Mouse (Mus musculus) testis, postnatal 14 days (tissue): ENCODE data around the gene Mllt3.

Source experiments
- DNase-seq: peaks from one replicate; pipeline ENCODE4 v3.0.0; 2021; ENCODE audit warnings: low spot score

The Mllt3 gene

DNA sequence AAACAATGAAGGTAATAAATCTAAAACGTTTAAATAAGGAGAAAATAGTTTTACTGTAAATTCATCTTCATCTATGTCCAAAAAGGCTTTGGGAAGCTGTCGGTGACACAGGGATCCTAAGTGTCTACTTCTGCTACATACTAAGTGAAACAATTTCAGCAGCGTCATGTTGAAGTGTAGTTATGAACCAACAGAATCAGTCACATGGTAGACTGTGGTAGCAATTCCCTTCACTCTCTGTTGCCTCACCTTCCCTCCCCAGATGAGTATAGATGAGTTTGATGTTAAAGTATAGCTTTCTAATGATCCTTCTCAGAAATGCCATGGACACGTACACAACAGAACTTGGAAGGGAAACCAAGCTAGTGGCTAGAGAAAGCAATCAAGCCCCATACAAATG lies 79.9 kb downstream of the Mllt3 start:
- DNase-seq = no peak

- DNase-seq = no peak
Observed at GRCm38 (mm10) chr4:87949451-87949850, 83.7 kb downstream of the Mllt3 start.

- DNase-seq = no peak
Observed at GRCm38 (mm10) chr4:87944320-87944719, 88.8 kb downstream of the Mllt3 start.

DNA sequence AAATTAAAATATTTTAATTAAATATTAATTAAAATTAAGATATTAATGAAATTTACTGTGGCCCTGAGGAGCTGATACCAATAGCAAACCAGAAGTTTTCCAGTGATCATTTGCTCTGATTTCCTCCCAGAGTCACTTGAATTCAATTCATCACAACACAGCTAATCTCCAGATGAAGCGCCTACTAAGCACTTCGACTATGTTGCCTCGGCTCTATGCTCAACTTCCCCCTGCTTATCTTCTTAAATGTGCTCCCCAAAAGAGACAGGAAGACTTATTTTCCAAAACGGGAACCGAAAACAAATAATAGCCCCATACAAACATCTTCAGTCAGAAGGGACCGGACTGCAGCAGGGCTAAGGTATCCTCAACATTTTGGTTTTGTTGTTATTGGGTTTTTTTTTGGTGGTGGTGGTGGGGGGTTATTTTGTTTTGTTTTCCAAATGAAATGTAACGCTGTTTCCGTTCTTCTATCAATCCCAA lies 90.2 kb downstream of the Mllt3 start:
- DNase-seq = no peak

GRCm38 (mm10) chr4:87939474-87940154 lies 93.5 kb downstream of the Mllt3 start:
- DNase-seq = no peak

DNA sequence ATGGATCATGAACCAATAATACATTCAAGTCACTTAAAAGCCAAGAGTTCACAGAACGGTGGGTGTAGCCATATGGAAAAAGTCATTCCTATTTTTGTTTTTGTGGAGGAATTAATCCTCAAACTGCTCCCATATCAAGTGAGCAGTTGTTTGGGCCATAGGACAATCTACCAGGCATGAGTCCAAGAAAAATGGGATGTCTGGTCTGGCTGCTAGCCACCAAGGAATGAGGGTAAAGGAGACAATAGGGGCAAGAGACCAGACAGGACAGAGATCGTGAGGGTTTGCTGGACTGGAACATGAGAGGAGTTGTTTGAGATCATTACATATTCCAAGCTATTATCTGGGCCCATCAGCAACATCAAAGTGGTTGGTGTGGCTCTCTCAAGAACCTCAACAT lies 96.8 kb downstream of the Mllt3 start:
- no peak for DNase-seq

GRCm38 (mm10) chr4:87933701-87934337 lies 99.3 kb downstream of the Mllt3 start:
- no peak for DNase-seq

DNA sequence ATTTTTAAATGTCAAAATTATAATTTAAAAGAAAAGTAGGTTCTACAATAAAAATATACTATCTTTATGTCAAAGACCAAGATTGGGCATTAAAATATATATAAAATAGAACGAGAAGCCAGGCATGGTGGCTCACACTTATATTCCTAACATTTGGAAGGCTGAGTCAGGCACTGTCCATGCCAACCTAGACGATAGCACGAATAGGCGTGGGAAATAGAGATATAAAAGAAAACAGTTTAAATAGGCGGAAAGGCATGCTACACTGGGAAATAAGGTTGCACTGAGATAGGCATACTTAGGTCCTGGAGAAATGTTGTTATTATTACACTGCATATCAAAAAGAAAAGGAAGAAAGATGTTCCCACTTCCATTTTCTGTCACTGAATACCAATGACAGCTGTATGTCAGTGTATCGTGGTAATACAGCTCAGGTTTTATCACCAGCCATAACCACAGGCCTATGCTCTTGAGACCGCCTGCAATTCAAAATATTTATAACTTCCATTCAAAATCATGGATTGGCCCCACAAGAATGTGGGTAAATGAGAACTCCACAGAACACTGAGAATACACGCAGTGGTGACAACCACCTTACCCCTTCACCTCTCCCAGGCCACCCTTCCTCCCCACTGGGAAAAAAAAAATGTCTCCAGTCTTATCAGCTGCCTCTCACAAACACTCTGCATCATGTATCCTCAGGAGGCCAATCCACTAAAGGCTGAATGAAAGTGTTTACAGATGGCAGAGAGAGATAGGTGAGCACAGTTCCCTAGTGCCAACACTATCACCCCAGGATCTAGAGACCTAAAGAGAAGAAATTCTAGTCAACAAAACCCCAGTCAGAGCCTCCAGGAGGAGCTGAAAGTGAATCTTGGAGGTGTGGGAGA lies 102.6 kb downstream of the Mllt3 start:
- no peak for DNase-seq

GRCm38 (mm10) chr4:87928603-87929199 lies 104.5 kb downstream of the Mllt3 start:
- no peak for DNase-seq

DNA sequence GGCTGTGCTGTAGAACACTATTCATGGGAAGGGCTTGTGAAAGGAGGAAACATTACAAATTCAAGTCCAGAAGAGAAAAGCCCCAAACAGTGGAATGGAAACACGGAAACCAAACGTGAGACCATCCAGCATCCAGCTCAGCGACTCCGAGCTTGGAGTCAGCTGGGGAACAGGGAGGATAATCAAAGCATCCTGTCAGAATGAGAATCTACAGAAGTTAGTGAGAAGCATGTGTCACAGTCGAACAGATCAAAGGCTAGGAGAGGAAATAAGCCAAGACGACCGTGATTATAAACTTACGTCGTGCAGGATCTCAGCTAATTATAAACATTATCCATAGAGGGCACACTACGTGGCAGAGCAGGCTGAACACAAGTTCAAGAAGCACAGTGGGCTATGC lies 105.8 kb downstream of the Mllt3 start:
- no peak for DNase-seq

DNA sequence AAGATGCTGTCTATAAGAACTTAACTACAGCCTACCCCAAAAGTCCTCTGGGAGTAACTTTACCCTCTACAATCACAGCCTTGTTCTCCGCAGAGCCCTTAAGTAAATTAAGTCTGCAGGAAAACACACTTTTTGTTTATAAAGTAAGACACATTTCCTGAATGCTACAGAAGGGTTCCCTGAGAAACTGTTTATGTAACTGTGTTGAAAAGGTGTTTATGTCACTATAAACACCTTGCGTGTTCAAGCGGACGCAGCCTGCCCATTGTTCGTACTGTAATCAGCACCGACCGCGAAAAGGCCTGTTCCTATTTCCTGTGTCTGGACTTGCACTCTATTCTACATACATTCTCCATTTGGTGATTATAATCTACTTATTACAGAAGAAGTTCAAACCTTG lies 112.5 kb downstream of the Mllt3 start:
- DNase-seq = no peak

- DNase-seq = no peak
Observed at GRCm38 (mm10) chr4:87911172-87911994, 121.8 kb downstream of the Mllt3 start.

GRCm38 (mm10) chr4:87905149-87905771 lies 127.9 kb downstream of the Mllt3 start:
- DNase-seq = no peak

DNA sequence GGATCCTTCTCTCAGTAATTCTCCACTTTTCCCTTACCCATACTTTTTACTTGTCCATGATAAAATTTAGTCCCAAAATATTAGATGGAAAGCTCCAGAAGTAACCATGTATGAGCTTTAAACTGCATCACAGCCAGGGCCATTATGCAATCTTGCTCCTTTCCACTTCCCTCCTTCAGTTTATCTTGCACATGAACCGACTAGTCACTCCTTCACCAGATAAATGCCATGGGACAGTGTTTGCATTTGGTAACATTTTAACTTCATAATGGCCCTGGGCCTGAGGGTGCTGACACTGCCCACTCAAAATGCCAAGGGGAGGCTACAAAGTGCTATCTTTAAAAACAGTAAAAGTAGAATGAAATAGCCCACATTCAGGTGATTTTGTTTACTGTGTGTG lies 128.4 kb downstream of the Mllt3 start:
- no peak for DNase-seq

DNA sequence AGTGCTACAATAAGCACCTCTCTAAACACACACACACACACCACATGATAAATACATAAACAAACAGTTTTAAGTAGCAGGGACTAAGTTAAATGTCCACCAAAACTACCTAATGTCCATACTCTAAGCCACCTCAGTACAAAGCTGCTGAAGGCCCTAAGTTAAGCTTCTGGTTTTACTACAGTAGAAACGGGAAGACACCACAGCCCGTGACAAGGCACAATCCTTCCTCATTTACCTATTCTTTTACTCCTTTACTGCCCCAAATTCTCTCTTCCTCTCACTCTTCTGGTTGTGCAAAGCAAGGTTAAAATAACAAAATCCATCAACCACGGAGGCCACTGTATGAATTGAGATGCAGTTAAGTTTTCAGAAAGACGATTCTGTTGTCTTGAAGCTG lies 130.6 kb downstream of the Mllt3 start:
- no peak for DNase-seq

DNA sequence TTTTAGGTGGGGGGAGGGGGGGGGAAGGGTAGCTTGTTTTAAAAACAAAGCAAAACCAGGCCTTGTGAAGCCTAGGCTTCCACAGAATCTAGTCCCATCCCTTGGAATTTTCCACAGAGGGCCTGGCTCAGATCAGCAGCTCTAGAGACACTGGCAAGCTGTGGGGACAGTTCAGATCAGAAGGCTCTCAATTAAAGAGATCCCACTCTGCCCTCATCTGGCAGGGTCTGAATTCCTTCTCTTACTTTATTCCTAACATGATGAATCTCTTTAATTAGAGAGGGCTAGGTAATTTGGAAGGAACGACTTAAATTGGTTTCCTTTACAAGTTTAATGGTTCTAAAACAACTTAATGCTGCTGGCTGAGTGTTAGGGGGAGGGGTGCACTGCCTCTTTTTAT lies 132.0 kb downstream of the Mllt3 start:
- no peak for DNase-seq

DNA sequence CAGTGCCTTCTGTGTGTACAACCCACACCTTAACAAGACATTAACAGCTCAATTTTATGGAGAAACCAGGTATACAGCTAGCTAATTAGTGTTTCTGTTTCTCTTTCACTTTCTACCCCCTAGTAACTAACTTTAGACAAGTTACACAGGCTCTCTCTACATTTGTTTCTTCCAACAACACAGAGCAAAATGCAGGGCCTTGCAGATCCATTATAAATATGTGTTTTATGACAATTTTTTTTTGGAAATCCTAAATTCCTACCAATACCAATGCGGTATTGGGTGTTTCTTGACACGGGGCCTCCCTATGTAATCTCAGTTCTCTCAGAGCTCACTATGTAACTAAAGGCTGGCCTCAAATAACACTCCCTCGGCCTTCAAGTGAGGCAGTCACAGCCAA lies 139.7 kb downstream of the Mllt3 start:
- DNase-seq = no peak

DNA sequence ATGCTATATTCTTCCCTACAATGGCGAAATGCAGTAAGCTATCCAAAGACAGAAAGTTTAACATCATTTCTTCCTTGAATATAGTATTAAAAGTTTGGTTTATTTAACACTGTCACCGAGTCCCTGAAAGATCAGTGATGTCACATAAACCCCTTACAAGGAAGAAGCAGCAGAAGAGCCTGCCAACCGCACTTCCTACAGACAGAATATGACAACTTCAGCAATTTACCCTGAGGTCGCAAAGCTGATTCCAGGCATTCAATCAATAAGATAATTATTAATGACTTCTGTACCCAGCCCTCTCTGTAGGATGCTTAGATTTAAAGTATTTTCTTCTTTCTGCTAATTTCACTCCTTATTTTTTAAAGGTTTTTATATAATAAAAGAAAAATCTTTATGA lies 140.2 kb downstream of the Mllt3 start:
- no peak for DNase-seq

- no peak for DNase-seq
Observed at GRCm38 (mm10) chr4:87883225-87883875, 149.8 kb downstream of the Mllt3 start.

DNA sequence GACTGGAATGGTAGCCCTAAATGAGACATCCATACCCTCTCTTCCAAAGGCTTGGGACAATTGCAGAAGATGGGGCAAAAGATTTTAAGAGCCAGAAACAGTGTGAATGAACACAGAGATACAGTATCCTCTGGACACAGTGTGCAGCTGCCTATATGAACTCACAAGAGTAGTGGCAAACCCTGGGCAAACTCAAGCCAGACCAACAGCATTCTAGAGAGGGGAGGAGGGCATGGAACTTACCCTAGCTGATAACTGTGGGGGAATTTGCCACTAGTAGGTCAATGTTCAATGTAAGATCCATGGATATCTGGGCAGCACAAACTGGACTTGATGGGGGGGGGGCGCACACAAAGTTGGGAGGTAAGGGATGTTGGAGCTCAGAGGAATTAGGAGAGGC lies 151.2 kb downstream of the Mllt3 start:
- no peak for DNase-seq

DNA sequence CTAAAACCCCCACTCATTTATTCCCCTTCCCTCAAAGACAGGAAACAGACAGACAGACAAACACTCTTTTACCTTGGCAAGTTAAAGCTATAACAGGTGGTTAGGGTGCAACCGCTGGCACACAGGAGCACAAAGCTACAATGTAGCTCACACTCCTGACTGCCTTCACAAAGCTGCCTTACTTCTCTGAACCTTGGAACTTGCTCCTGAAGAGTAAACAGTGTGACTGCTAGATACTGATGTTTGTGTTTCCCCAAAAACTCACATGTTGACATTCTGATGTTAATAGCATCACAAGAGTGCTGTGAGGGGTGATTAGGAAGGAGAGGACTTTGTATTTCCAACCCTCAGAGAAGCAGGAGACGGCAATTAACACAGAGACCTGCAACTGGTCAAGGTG lies 151.6 kb downstream of the Mllt3 start:
- DNase-seq = no peak
